Mouse (Mus musculus) heart, embryonic 12.5 days (tissue): ENCODE results near the gene Nab2. TPM values are rescaled to one million over a fixed set of nuclear protein-coding genes. Genes with fewer than 3 reads are reported as not detected.
"Not testable (repeated sequence)": the region's sequence is repeated elsewhere in the genome, so short reads cannot be mapped to it uniquely, and the experiment has no call there.

Experiments
- ATAC-seq: fragments of 200-750 bp; cut with Nextera tagmentation; 2 replicates; pipeline ENCODE4 v1.8.0; 2017; ENCODE audit warnings: moderate TSS enrichment, moderate library complexity; ENCODE audit not compliant: insufficient number of reproducible peaks, low FRiP score
- H3K27ac ChIP-seq: fragments of 300-500 bp; sonication (generic); 2 replicates; pipeline ENCODE4 v1.5.1; 2016; ENCODE audit warnings: mild to moderate bottlenecking, moderate library complexity; ENCODE audit not compliant: poor library complexity, severe bottlenecking
- H3K27me3 ChIP-seq: fragments of 300-500 bp; sonication (generic); replicated peaks from 2 replicates; pipeline ENCODE4 v1.6.1; 2016; ENCODE audit warnings: mild to moderate bottlenecking, moderate library complexity
- H3K36me3 ChIP-seq: fragments of 300-500 bp; sonication (generic); 2 replicates; pipeline ENCODE4 v1.6.1; 2016; ENCODE audit warnings: mild to moderate bottlenecking, moderate library complexity
- H3K4me1 ChIP-seq: fragments of 300-500 bp; sonication (generic); replicated peaks from 2 replicates; pipeline ENCODE4 v1.6.1; 2016; ENCODE audit warnings: mild to moderate bottlenecking
- H3K4me2 ChIP-seq: fragments of 300-500 bp; sonication (generic); 2 replicates; pipeline ENCODE4 v1.6.1; 2016; ENCODE audit warnings: mild to moderate bottlenecking, moderate library complexity
- H3K4me3 ChIP-seq: fragments of 300-500 bp; sonication (generic); 2 replicates; pipeline ENCODE4 v1.5.1; 2016; ENCODE audit warnings: mild to moderate bottlenecking
- H3K9ac ChIP-seq: fragments of 300-500 bp; sonication (generic); 2 replicates; pipeline ENCODE4 v1.6.1; 2016; ENCODE audit warnings: mild to moderate bottlenecking, moderate library complexity
- H3K9me3 ChIP-seq: fragments of 300-500 bp; sonication (generic); replicated peaks from 2 replicates; pipeline ENCODE4 v1.6.1; 2016; ENCODE audit warnings: mild to moderate bottlenecking, moderate library complexity
- WGBS: fragments of 180-500 bp; shearing (Covaris S2); methylation state at CpG from one replicate; pipeline ENCODE4 v1.1.7; 2016; 5-methylcytosine and 5-hydroxymethylcytosine counted together
- polyA plus RNA-seq: library from polyadenylated mRNA; unstranded; fragments of >200 nt; fragmentation: Nextera tagmentation; extraction: Ambion mirVana; gene quantifications from 2 replicates; pipeline ENCODE4 v1.2.1, GENCODE M21; 2016

Nab2 gene
- polyA plus RNA-seq, 1 experiment from 2014 or later = 13.7 TPM

DNA sequence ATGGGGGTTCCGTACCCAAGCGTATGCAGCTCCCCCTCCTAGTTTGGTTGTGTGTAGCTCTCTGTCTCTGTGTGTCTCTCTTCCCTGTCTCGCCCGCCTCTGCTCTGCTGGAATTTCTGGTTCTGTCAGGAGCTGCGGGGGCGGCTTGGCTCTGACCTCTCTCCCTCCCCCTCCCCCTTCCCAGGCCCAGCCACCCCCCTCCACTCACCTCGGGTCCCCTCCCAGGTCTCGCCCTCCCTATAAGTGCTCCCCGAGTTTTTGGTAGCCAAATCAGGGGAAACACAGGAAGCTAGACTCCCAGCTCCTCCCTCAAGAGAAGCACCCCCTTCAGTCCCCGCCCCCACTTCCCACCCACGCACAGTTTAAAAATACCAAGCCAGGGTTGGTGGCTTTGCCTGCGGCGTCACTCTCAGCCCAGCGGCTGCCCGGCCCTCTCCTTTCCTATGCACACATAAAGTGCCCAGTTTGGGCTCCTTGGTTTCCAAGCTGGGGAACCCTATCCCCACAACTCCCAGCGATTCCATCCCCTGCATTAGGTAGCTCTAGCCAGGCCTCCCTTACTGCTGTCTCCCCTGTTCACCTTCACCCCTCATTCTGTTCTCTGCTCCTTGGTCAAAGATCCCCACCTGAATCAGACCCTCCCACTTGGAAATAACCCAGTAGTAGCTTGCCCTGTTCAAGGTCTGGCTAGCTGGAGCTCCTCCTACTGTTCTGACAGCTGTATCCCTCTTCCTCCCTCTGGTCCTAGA lies 6.3 kb downstream of the Nab2 start:
- Histone ChIP-seq H3K9me3 (no peaks in the 10 kb centered on the region), H3K4me1 (peaks cover 62% of the 10 kb centered on the region), H3K27me3 (peaks cover 11% of the 10 kb centered on the region), H3K36me3 (peaks cover 59% of the 10 kb centered on the region), H3K9ac (peak overlapping the region; percentile 59), H3K4me3 (peak overlapping the region; percentile 39), H3K27ac (peak overlapping the region; percentile 86), H3K4me2 (peak overlapping the region; percentile 72)
- peak; percentile 26; the same call in 1 of the 2 replicates for ATAC-seq
- WGBS = 3% methylated on average over 16 of the region's 16 CpGs

DNA sequence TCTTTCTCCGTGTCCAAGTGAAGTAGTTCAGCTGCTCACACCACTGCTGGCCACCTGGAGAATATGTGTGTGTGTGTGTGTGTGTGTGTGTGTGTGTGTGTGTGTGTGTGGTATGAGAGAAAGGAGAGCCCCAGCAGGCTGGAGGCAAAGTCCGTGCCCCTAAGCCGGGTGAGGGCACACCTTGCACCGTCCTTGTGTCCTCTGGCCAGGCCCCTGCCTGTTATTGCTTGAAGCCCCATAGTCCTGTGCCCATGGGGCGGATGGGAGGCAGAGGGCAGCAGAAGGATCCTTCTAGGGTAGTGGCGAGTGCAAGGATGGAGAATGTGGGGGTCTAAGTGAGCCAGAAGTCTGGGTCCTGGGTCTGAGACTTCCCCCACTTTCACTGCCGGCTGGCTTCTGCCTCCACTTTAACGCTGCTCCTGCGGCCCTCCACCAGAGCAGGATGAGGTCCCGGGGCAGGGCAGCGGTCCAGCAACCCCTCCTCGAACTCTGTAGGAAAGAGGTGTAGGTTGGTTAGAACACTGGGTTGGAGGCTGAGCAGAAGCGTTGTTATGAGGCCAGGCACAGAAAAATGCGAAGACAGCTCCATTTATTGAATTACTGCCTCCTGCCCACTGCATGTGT lies 7.0 kb downstream of the Nab2 start:
- Histone ChIP-seq H3K36me3 (peaks cover 64% of the 10 kb centered on the region), H3K4me2 (peak overlapping the region; percentile 72)

DNA sequence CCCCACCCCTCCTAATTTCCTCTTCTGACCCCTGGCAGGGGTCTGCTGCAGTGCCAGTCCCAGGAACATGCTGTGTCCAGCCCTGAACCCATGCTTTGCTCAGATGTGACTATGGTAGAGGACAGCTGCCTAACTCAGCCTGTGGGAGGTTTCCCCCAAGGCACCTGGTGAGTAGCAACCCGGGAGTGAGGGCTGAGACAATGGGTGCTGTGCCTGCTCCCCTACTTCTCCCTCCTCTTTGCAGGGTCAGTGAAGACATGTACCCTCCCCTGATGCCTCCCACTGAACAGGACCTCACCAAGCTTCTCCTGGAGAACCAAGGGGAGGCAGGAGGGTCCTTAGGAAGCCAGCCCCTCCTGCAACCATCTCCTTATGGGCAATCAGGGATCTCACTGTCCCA lies 8.8 kb downstream of the Nab2 start:
- Histone ChIP-seq H3K9me3 (no peaks in the 10 kb centered on the region), H3K36me3 (peaks cover 79% of the 10 kb centered on the region), H3K9ac (no peak overlapping the region), H3K27ac (no peak overlapping the region), H3K4me2 (no peak overlapping the region), H3K4me3 (no peak overlapping the region), H3K4me1 (peaks cover 46% of the 10 kb centered on the region), H3K27me3 (peaks cover 6% of the 10 kb centered on the region)
- ATAC-seq = no peak
- WGBS = 75% methylated on average over 1 of the region's 1 CpGs

More for the DNA sequence above, 7.0 kb downstream of the Nab2 start:
- Histone ChIP-seq H3K4me3 (peak overlapping the region; percentile 39), H3K9me3 (no peaks in the 10 kb centered on the region), H3K27ac (peak overlapping the region; percentile 86), H3K9ac (peak overlapping the region; percentile 59), H3K27me3 (peaks cover 11% of the 10 kb centered on the region), H3K4me1 (peaks cover 59% of the 10 kb centered on the region)
- ATAC-seq = no peak
- WGBS = 20% methylated on average over 14 of the region's 14 CpGs

DNA sequence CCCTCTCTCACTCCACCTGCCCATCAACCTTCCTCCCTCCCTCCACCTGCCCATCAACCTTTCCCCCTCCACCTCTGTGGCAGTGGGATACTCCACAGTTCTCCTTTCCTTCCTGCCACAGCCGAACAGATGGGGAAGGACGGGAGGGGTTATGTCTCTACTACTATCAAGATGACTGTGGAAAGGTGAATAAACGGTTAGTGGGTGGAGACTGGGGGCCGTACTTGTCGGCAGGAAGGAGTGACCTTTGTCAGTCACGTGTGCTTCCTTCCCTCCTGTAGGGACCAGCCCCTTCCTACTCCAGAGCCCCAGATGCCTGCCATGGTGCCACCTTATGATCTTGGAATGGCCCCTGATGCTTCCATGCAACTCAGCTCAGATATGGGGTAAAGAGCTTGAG lies 10.3 kb downstream of the Nab2 start:
- H3K27ac ChIP-seq = no peak overlapping the region
- no peaks in the 10 kb centered on the region for H3K27me3 ChIP-seq
- no peak overlapping the region for H3K9ac ChIP-seq
- H3K4me3 ChIP-seq = no peak overlapping the region
- no peaks in the 10 kb centered on the region for H3K9me3 ChIP-seq
- H3K4me1 ChIP-seq = peaks cover 32% of the 10 kb centered on the region
- no peak for ATAC-seq
- 15% methylated on average over 6 of the region's 6 CpGs for WGBS
- peaks cover 78% of the 10 kb centered on the region for H3K36me3 ChIP-seq
- H3K4me2 ChIP-seq = no peak overlapping the region

DNA sequence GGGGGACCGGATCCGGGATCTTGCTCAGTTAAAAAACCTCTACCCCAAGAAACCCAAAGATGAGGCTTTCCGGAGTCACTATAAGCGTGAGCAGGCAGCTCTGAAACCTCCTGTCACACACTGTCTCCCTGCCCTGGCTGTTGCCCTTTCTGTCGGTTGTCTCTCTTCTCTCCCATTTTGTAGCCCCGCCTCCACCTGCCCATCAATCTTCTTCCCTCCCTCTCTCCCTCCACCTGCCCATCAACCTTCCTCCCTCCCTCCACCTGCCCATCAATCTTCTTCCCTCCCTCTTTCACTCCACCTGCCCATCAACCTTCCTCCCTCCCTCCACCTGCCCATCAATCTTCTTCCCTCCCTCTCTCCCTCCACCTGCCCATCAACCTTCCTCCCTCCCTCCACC lies 10.8 kb downstream of the Nab2 start:
- not testable (repeated sequence) for H3K4me2 ChIP-seq, H3K9ac ChIP-seq, H3K27ac ChIP-seq, H3K9me3 ChIP-seq, H3K27me3 ChIP-seq, ATAC-seq, H3K4me3 ChIP-seq
- WGBS = 57% methylated on average over 6 of the region's 6 CpGs
- Histone ChIP-seq H3K4me1 (peaks cover 27% of the 10 kb centered on the region), H3K36me3 (peaks cover 78% of the 10 kb centered on the region)

DNA sequence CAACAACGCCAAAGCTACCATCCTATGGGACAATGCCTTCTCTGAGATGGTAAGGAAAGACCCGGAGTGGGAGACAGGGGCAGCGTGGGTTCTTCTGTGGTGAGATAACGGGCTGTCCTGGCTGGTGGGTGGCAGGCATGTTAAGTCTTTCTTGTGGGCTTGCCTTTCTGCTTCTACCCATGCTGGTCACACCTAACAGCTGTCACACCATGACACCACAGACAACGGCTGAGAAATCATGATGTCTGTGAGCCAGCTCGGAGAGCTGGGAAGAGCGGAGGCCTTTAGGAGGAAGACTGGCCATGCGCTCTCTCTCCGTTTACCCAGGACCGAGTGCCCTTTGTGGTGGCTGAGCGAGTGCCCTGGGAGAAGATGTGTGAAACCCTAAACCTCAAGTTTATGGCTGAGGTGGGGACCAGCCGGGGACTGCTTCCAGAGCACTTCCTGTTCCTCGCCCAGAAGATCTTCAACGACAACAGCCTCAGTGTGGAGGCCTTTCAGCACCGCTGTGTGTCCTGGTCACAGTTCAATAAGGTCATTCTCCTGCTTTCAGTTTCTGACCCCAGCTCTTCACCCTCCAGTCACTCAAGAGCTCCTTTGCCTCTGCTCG lies 13.3 kb downstream of the Nab2 start:
- ATAC-seq = no peak
- no peak overlapping the region for H3K4me3 ChIP-seq
- H3K4me2 ChIP-seq = no peak overlapping the region
- H3K27ac ChIP-seq = no peak overlapping the region
- no peaks in the 10 kb centered on the region for H3K9me3 ChIP-seq
- H3K9ac ChIP-seq = no peak overlapping the region
- 80% methylated on average over 16 of the region's 16 CpGs for WGBS
- no peaks in the 10 kb centered on the region for H3K27me3 ChIP-seq
- H3K4me1 ChIP-seq = peaks cover 5% of the 10 kb centered on the region
- peaks cover 88% of the 10 kb centered on the region for H3K36me3 ChIP-seq

DNA sequence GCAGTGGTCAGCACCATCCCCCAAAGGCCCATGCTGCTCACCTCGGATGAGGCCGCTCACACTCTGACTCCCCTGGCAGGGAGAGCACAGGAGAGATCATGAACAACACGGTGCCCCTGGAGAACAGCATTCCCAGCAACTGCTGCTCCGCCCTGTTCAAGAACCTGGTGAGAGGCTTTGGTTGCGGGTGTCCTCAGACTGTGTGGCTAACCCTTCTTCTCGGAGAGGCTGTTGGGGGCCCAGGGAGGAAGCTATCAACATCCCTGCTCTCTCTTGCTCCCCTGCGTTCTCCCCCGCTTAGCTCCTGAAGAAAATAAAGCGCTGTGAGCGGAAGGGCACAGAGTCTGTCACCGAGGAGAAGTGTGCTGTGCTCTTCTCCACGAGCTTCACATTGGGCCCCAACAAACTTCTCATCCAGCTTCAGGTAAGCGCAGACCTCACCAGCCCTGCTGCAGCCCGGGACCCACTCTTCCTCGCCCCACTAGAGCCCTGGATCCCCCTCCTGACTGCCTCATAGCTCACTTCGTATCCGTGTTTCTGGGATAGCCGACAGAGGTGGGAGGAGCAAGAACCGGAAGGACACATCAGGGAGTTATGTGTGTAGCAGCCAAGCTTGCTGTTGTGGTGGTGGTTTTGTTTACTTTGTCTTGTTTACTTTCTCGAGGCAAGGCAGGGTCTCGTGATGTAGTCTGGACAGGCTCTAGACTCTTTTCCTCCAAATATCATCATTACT lies 15.3 kb downstream of the Nab2 start:
- Histone ChIP-seq H3K4me3 (no peak overlapping the region), H3K27me3 (no peaks in the 10 kb centered on the region), H3K4me1 (peaks cover 2% of the 10 kb centered on the region), H3K36me3 (peaks cover 83% of the 10 kb centered on the region), H3K9ac (0 out of 2 replicates have a peak overlapping the region, but pooled peaks have one; percentile 15), H3K9me3 (no peaks in the 10 kb centered on the region), H3K4me2 (peak overlapping the region; percentile 38), H3K27ac (no peak overlapping the region)
- no peak for ATAC-seq
- 51% methylated on average over 21 of the region's 21 CpGs for WGBS

DNA sequence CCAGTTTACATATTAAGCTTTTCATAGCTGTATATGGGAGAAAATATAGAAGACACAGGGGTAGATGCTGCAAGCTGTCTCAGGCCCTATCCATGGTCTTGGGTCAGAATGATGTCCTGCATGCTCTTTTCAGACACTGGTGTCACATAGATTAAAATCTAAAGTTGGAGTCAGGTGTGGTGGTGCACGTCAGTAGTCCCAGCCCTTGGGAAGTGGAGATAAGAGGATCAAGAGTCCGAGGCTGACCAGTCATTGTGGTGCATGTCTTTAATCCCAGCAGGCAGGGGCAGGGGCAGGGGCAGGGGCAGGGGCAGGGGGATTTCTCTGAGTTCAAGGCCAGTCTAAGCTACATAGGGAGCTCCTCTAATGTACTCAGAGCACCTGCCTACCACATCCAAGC lies 22.6 kb downstream of the Nab2 start:
- no peak overlapping the region for H3K9ac ChIP-seq
- H3K27ac ChIP-seq = no peak overlapping the region
- ATAC-seq = no peak
- WGBS = 48% methylated on average over 2 of the region's 2 CpGs
- no peak overlapping the region for H3K4me3 ChIP-seq
- H3K4me2 ChIP-seq = no peak overlapping the region
- no peaks in the 10 kb centered on the region for H3K9me3 ChIP-seq
- no peaks in the 10 kb centered on the region for H3K27me3 ChIP-seq
- peaks cover 17% of the 10 kb centered on the region; the same call in 1 of the 2 replicates for H3K4me1 ChIP-seq
- H3K36me3 ChIP-seq = peaks cover 32% of the 10 kb centered on the region

DNA sequence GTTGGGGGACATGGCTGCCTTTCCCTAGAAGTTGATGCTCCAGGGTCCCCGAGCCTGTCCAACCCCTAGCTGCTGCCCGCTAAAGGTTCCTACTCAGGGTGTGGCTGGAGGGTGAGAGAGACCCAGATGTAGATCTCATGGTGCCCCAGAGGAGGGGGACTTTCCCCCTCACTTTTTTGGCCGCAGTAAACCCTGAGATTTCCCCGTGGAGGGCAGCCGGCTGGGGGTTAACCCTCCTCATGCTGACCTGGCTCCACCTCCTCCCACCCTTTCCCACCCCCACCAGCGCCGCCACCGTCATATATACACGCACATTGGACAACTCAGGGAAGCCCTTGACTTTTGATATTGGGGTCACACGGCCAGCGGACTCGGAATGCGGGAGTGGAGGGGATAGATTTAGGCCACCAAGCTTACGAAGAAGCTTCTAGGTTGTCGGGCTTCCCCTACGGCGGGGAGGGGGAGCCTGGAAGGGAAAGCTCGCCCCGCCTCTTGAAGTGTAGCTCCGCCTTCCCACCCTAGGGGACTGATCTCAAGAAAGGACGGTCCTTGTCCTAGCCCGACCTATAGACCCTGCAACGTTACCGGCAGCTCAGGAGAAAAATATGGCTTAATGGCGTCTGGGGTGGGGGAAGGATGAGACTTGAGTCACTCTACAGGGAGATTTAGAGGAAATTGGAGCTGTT lies 24.7 kb downstream of the Nab2 start:
- no peaks in the 10 kb centered on the region for H3K27me3 ChIP-seq
- 0% methylated on average over 25 of the region's 25 CpGs for WGBS
- no peaks in the 10 kb centered on the region for H3K9me3 ChIP-seq
- H3K4me1 ChIP-seq = peaks cover 17% of the 10 kb centered on the region; the same call in 1 of the 2 replicates
- peak overlapping the region; percentile 84 for H3K4me2 ChIP-seq
- peak; percentile 75 for ATAC-seq
- peak overlapping the region; percentile 65 for H3K4me3 ChIP-seq
- peak overlapping the region; percentile 91 for H3K27ac ChIP-seq
- peaks cover 19% of the 10 kb centered on the region for H3K36me3 ChIP-seq
- peak overlapping the region; percentile 87 for H3K9ac ChIP-seq

DNA sequence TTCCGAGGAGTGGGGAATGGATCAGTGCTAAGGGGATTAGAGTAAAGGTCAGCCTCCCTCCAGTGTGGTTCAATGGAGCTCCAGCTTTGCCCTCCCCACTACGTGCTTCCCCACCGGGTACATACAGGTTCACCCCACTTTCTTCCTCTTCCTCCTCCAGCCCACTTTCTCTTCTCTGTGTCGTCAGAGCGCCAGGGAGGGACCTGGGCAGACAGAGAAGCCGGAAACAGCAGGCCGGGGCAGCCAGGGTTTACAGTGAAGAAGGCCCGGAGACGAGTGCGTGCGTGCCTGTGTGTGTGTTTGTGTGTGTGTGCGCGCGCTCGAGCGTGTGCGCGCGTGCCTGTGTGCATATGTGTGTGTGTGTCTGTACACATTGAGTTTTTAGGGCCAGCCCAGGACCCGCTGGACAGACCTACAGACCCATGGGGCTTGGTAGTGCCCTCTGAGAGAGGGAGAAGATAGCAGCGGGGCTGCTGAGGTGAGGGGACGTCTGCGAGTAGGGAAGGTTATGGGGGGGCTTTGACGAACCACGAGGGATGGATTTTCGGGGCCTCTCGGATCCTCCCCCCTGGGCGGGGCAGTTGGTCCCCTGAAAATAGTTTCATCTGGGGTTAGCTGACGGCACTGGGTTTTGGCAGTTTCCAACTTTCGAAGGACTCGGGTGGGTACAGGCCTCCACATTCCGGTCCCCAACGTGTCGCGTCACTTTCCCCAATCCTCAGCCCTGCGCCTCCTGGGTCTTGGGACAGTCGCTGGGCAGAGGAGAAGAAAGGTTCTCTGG lies 25.4 kb downstream of the Nab2 start, which contains the start of gene Stat6:
Stat6 (plus strand) TSS at position 215 of the 781 bp plus-strand sequence.
- Histone ChIP-seq H3K27ac (peak within 1 kb of the TSS; percentile 91), H3K4me3 (peak within 1 kb of the TSS; percentile 65), H3K9ac (peak within 1 kb of the TSS; percentile 87), H3K4me2 (peak within 1 kb of the TSS; percentile 84), H3K36me3 (peaks cover 12% of the 10 kb centered on the region), H3K27me3 (no peaks in the 10 kb centered on the region), H3K9me3 (no peaks in the 10 kb centered on the region), H3K4me1 (peaks cover 17% of the 10 kb centered on the region; the same call in 1 of the 2 replicates)
- under 1% methylated on average over 37 of the region's 37 CpGs for whole genome bisulfite sequencing
- peak; percentile 73 for ATAC-seq
